In the genomic region with DNA sequence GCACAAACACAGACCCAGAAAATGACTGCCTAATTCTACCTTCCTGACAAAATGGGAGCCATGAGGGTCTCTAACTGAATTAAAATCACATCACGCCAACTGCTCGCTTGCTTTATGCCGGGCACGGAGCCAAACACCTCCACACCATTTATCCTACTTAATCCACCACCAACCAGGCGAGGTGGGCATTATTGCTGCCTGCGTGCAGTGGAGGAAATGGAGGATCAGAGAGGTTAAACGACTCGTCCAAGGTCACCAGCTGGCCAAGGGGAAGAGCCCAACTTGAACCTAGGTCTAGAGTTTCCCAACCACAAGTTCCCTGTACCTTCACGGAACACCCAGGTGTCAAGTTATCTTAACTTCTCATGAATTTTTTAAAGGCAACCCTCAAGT, we compare ENCODE assay signal across 7 mouse cellular contexts. TPM values are rescaled to one million over a fixed set of nuclear protein-coding genes. Genes with fewer than 3 reads are reported as not detected.
DNase-seq lines count a peak whose midpoint lies in the region; ATAC-seq and TF ChIP-seq lines count a peak whose summit lies in the region.

No protein-coding gene starts in this region.

- TF ChIP-seq POLR2A in lung, adult 2 months (IDR thresholded peaks at IDR 0.05; ENCODE audit: borderline replicate concordance, extremely low read depth, low read depth, low read length): no peak

- no peak overlapping the region for H3K27ac ChIP-seq in embryonic facial prominence, embryonic 11.5 days (replicated peaks; ENCODE audit: low read depth, low read length)
- no peak overlapping the region for H3K27ac ChIP-seq in hindbrain, embryonic 12.5 days
- H3K27ac ChIP-seq in liver, embryonic 11.5 days (ENCODE audit: low read depth, low read length): no peak overlapping the region

- no peak for DNase-seq in lung, adult 2 months
- DNase-seq in lung, postnatal 14 days: no peak
- DNase-seq in embryonic facial prominence, embryonic 11.5 days (ENCODE audit: low spot score): peak; percentile 20
- DNase-seq in liver, embryonic 11.5 days (ENCODE audit: low spot score): no peak
- DNase-seq in right cerebral cortex, postnatal 10 days (ENCODE audit: low spot score in 2 of 2): peak; percentile 56 to 62
- DNase-seq in B cell, adult 2 months: no peak

- TF ChIP-seq CTCF in lung, adult 2 months (IDR thresholded peaks at IDR 0.05; ENCODE audit: insufficient read depth, low read length): no peak

- H3K4me2 ChIP-seq in embryonic facial prominence, embryonic 11.5 days (ENCODE audit: low read depth, low read length): peak overlapping the region; percentile 98
- H3K4me2 ChIP-seq in hindbrain, embryonic 12.5 days (replicated peaks): peak overlapping the region; percentile 99
- peak overlapping the region; percentile 95 for H3K4me2 ChIP-seq in liver, embryonic 11.5 days

- peaks cover 10% of the 10 kb centered on the region for H3K4me1 ChIP-seq in lung, adult 2 months (ENCODE audit: control insufficient read depth, insufficient read depth, low read length)
- H3K4me1 ChIP-seq in embryonic facial prominence, embryonic 11.5 days (ENCODE audit: control insufficient read depth, insufficient read depth, low read length): peaks cover 5% of the 10 kb centered on the region; the same call in 1 of the 2 replicates
- H3K4me1 ChIP-seq in hindbrain, embryonic 12.5 days: peaks cover 21% of the 10 kb centered on the region
- peaks cover 15% of the 10 kb centered on the region for H3K4me1 ChIP-seq in liver, embryonic 11.5 days (replicated peaks; ENCODE audit: control insufficient read depth, insufficient read depth, low read length)

- WGBS in lung, adult 2 months: 8% methylated on average over 9 of the region's 9 CpGs
- 2% methylated on average over 9 of the region's 9 CpGs for WGBS in embryonic facial prominence, embryonic 11.5 days
- WGBS in hindbrain, embryonic 12.5 days: 4% methylated on average over 9 of the region's 9 CpGs
- WGBS in liver, embryonic 11.5 days: 5% methylated on average over 9 of the region's 9 CpGs

- H3K36me3 ChIP-seq in embryonic facial prominence, embryonic 11.5 days (replicated peaks; ENCODE audit: control insufficient read depth, insufficient read depth, low read depth, low read length): no peaks in the 10 kb centered on the region
- H3K36me3 ChIP-seq in hindbrain, embryonic 12.5 days: no peaks in the 10 kb centered on the region
- no peaks in the 10 kb centered on the region for H3K36me3 ChIP-seq in liver, embryonic 11.5 days (ENCODE audit: control insufficient read depth, insufficient read depth, low read length)

- peak overlapping the region; percentile 73 for H3K4me3 ChIP-seq in lung, adult 2 months (replicated peaks; ENCODE audit: extremely low read depth, low read depth, low read length)
- peak overlapping the region; percentile 78 for H3K4me3 ChIP-seq in embryonic facial prominence, embryonic 11.5 days (ENCODE audit: low read depth, low read length)
- peak overlapping the region; percentile 80 for H3K4me3 ChIP-seq in hindbrain, embryonic 12.5 days
- peak overlapping the region; percentile 69 for H3K4me3 ChIP-seq in liver, embryonic 11.5 days (ENCODE audit: low read depth, low read length)

- no peak overlapping the region for H3K9ac ChIP-seq in embryonic facial prominence, embryonic 11.5 days (replicated peaks; ENCODE audit: low read length)
- H3K9ac ChIP-seq in hindbrain, embryonic 12.5 days: 0 out of 2 replicates have a peak overlapping the region, but pooled peaks have one; percentile 77
- H3K9ac ChIP-seq in liver, embryonic 11.5 days (ENCODE audit: low read depth, low read length): no peak overlapping the region

- no peaks in the 10 kb centered on the region for H3K9me3 ChIP-seq in embryonic facial prominence, embryonic 11.5 days (replicated peaks; ENCODE audit: control insufficient read depth, low read length)
- no peaks in the 10 kb centered on the region for H3K9me3 ChIP-seq in hindbrain, embryonic 12.5 days (replicated peaks)
- no peaks in the 10 kb centered on the region for H3K9me3 ChIP-seq in liver, embryonic 11.5 days (ENCODE audit: control insufficient read depth, low read length)

- no peak for ATAC-seq in embryonic facial prominence, embryonic 11.5 days (replicated peaks; ENCODE audit: insufficient number of reproducible peaks, low FRiP score, low TSS enrichment, low read depth)
- ATAC-seq in hindbrain, embryonic 12.5 days (ENCODE audit: low FRiP score): no peak
- ATAC-seq in liver, embryonic 11.5 days (replicated peaks; ENCODE audit: low FRiP score): no peak

- H3K27me3 ChIP-seq in embryonic facial prominence, embryonic 11.5 days (ENCODE audit: control insufficient read depth, insufficient read depth, low read length): peaks cover 28% of the 10 kb centered on the region
- peaks cover 62% of the 10 kb centered on the region for H3K27me3 ChIP-seq in hindbrain, embryonic 12.5 days
- H3K27me3 ChIP-seq in liver, embryonic 11.5 days (replicated peaks; ENCODE audit: control insufficient read depth, insufficient read depth, low read length): peaks cover 41% of the 10 kb centered on the region

RNA-seq across cellular contexts. Expression of a gene that starts 2.3 kb away (rescaled TPM):
- 7.8 and 10.8 TPM in 2 replicates for polyA plus RNA-seq in lung, adult 2 months (2012; rRNA removed)
- 1.9 and 2.5 TPM in 2 replicates for polyA plus RNA-seq in embryonic facial prominence, embryonic 11.5 days (2014; fragmentation: Nextera tagmentation; extraction: Ambion mirVana)
- polyA plus RNA-seq in hindbrain, embryonic 12.5 days (2016; fragmentation: Nextera tagmentation; extraction: Ambion mirVana): 2.2 and 4.3 TPM in 2 replicates
- polyA plus RNA-seq in liver, embryonic 11.5 days (2014; fragmentation: Nextera tagmentation; extraction: Ambion mirVana): 0.68 and 0.89 TPM in 2 replicates

Comparison
In these comparisons a context has a peak if more than half of its experiments do, and no peak if none do; other contexts are left out.
1. DNase-seq: peak in embryonic facial prominence, embryonic 11.5 days (single experiment) and right cerebral cortex, postnatal 10 days (2 of 2); none in lung, adult 2 months (single experiment), lung, postnatal 14 days (single experiment), liver, embryonic 11.5 days (single experiment) and B cell, adult 2 months (0 of 2).
2. Peak in every context shown above with its lines, with median percentiles within 50 percentile points of each other: H3K4me3 ChIP-seq and H3K4me2 ChIP-seq.